Mouse (Mus musculus) myocyte (in vitro differentiated cells): ENCODE results near the gene Rab3gap2.

Source experiments
- E2F4 ChIP-seq: IDR thresholded peaks from one replicate; pipeline ENCODE4 v1.6.1; 2011; ENCODE audit warnings: mild to moderate bottlenecking, control low read depth, moderate library complexity; ENCODE audit not compliant: insufficient read depth
- MAX ChIP-seq: IDR thresholded peaks from one replicate; pipeline ENCODE4 v1.6.1; 2011; ENCODE audit warnings: low read depth, mild to moderate bottlenecking, control low read depth
- MYOD1 ChIP-seq, 3 experiments: IDR thresholded peaks; one replicate each; pipeline ENCODE4 v1.6.1; 2011; ENCODE audit warnings: control low read depth in 2 of 3, low read depth in 2 of 3, mild to moderate bottlenecking in 2 of 3, moderate library complexity in 1 of 3; ENCODE audit not compliant: insufficient read length in 2 of 3, control insufficient read depth in 1 of 3
- MYOG ChIP-seq, 3 experiments: IDR thresholded peaks; one replicate each; pipeline ENCODE4 v1.6.1; 2011; ENCODE audit warnings: control low read depth in 2 of 3, low read depth in 2 of 3, mild to moderate bottlenecking in 2 of 3; ENCODE audit not compliant: insufficient read length in 2 of 3, control insufficient read depth in 1 of 3, insufficient read depth in 1 of 3
- POLR2A ChIP-seq: IDR thresholded peaks from one replicate; pipeline ENCODE4 v1.6.1; 2011; ENCODE audit warnings: low read depth, mild to moderate bottlenecking, control low read depth, moderate library complexity; ENCODE audit not compliant: insufficient read length
- POLR2AphosphoS2 ChIP-seq: IDR thresholded peaks from one replicate; pipeline ENCODE4 v1.6.1; 2011; ENCODE audit warnings: low read depth, control low read depth; ENCODE audit not compliant: insufficient read length
- TCF12 ChIP-seq: IDR thresholded peaks from one replicate; pipeline ENCODE4 v1.6.1; 2011; ENCODE audit warnings: mild to moderate bottlenecking, control low read depth; ENCODE audit not compliant: poor library complexity, insufficient read depth, severe bottlenecking
- USF1 ChIP-seq: IDR thresholded peaks from one replicate; pipeline ENCODE4 v1.6.1; 2011; ENCODE audit warnings: low read depth, mild to moderate bottlenecking, control low read depth, moderate library complexity

DNA sequence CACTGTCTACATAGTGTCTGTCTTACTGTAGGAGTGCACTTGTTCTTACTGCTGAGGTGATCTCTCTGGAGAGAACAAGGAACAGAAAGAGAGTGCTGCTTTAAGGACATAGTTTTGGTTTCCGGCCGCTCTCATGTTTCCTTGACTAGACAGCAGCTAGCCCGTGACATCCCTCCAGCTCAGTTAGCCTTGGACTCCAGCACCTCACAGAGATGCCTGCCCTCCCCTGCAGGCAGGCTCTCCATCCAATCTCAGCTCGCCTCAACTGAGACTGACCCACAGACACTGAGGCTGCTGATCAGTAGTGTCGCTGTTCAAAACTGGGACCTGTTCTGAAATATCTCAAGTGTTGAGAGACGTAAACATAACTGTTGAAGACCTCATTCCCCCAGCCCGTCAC lies 72.1 kb downstream of the Rab3gap2 start:
- TF ChIP-seq MAX (no peak), POLR2A (no peak), MYOD1 (IDR thresholded peaks at IDR 0.05; ENCODE audit: control insufficient read depth in 1 of 3, insufficient read length in 2 of 3, low read depth in 2 of 3) (no peak), USF1 (no peak), TCF12 (no peak), E2F4 (no peak), MYOG (IDR thresholded peaks at IDR 0.05; ENCODE audit: control insufficient read depth in 1 of 3, insufficient read depth in 1 of 3, insufficient read length in 2 of 3, low read depth in 2 of 3) (no peak), POLR2AphosphoS2 (no peak)
